Mouse (Mus musculus): ENCODE results near the gene Pex11a. TPM values are rescaled to one million over a fixed set of nuclear protein-coding genes. Genes with fewer than 3 reads are reported as not detected.

Pex11a gene
- polyA plus RNA-seq, 1 experiment from 2014 or later, result 14.5 TPM

GRCm38 (mm10) chr7:79765991-79766390, 23.1 kb upstream of the Pex11a start:
- 35% methylated on average over 1 of the region's 1 CpGs for WGBS
- Histone ChIP-seq H3K27me3 (ENCODE audit: control insufficient read depth, insufficient read depth, low read depth, low read length) (no peaks in the 10 kb centered on the region), H3K27ac (ENCODE audit: low read length) (no peak overlapping the region)

GRCm38 (mm10) chr7:79762106-79762505, 19.2 kb upstream of the Pex11a start:
- no peaks in the 10 kb centered on the region for H3K27me3 ChIP-seq (ENCODE audit: control insufficient read depth, insufficient read depth, low read depth, low read length)
- no peaks in the 10 kb centered on the region for H3K9me3 ChIP-seq (ENCODE audit: control insufficient read depth, low read length)
- ATAC-seq (ENCODE audit: low read depth), result peak; percentile 54; the same call in 1 of the 2 replicates
- no peak overlapping the region for H3K4me3 ChIP-seq (ENCODE audit: low read length)
- H3K4me1 ChIP-seq (replicated peaks; ENCODE audit: control insufficient read depth, insufficient read depth, low read length), result peaks cover 2% of the 10 kb centered on the region; the same call in 1 of the 2 replicates
- no peak overlapping the region for H3K4me2 ChIP-seq (ENCODE audit: low read depth, low read length)
- H3K36me3 ChIP-seq (ENCODE audit: control insufficient read depth, insufficient read depth, low read length), result no peaks in the 10 kb centered on the region
- no peak overlapping the region for H3K9ac ChIP-seq (ENCODE audit: low read length)
- 48% methylated on average over 8 of the region's 8 CpGs for WGBS
- no peak overlapping the region for H3K27ac ChIP-seq (ENCODE audit: low read length)

More at GRCm38 (mm10) chr7:79765991-79766390, 23.1 kb upstream of the Pex11a start:
- ATAC-seq (ENCODE audit: low read depth), result no peak
- Histone ChIP-seq H3K9ac (ENCODE audit: low read length) (no peak overlapping the region), H3K4me3 (ENCODE audit: low read length) (no peak overlapping the region), H3K9me3 (ENCODE audit: control insufficient read depth, low read length) (no peaks in the 10 kb centered on the region), H3K4me2 (ENCODE audit: low read depth, low read length) (no peak overlapping the region), H3K36me3 (ENCODE audit: control insufficient read depth, insufficient read depth, low read length) (no peaks in the 10 kb centered on the region), H3K4me1 (replicated peaks; ENCODE audit: control insufficient read depth, insufficient read depth, low read length) (no peaks in the 10 kb centered on the region; the same call in 1 of the 2 replicates)

DNA sequence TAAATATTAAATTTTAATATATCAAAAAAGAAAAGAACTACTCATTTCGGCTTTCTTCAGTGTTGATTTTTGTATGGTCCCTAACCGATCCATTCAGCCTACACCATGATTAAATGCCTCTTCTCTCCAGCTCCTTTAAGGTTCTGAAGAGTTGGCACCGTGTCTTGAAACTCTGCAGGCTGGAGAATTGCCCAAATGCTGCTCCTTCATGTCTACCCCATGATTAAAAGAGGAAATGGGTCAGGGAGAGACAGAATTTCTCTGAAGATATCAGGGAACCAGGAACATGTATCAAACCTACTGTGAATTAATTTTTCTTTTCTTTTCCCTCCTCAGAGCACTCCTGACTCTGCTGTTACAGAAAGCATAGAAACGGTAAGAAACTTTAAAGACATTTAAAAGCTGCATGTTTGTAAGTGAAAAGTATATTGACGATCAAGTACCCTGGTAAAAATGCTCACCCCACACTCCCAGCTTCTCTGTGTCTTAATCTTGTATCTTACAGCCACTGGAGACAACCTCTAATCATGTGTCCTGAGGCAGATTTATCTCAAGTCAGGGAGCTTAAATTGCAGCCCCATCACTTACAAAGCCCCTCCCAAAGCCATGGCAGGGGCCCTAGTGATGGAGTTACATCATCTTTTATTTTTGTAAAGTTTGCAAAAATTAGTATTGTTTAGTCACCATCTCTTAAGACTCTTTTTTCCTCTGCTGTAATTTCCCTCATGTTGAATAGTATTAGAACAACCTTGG, 18.4 kb upstream of the Pex11a start:
- WGBS, result 50% methylated on average over 5 of the region's 5 CpGs
- H3K36me3 ChIP-seq (ENCODE audit: control insufficient read depth, insufficient read depth, low read length), result no peaks in the 10 kb centered on the region
- H3K9me3 ChIP-seq (ENCODE audit: control insufficient read depth, low read length), result no peaks in the 10 kb centered on the region
- no peak overlapping the region for H3K27ac ChIP-seq (ENCODE audit: low read length)
- H3K9ac ChIP-seq (ENCODE audit: low read length), result no peak overlapping the region
- H3K27me3 ChIP-seq (ENCODE audit: control insufficient read depth, insufficient read depth, low read depth, low read length), result no peaks in the 10 kb centered on the region
- H3K4me2 ChIP-seq (ENCODE audit: low read depth, low read length), result no peak overlapping the region
- ATAC-seq (ENCODE audit: low read depth), result no peak
- H3K4me3 ChIP-seq (ENCODE audit: low read length), result no peak overlapping the region
- H3K4me1 ChIP-seq (replicated peaks; ENCODE audit: control insufficient read depth, insufficient read depth, low read length), result peaks cover 2% of the 10 kb centered on the region; the same call in 1 of the 2 replicates

GRCm38 (mm10) chr7:79759766-79760165, 16.8 kb upstream of the Pex11a start:
- no peak overlapping the region for H3K4me3 ChIP-seq (ENCODE audit: low read length)
- H3K27ac ChIP-seq (ENCODE audit: low read length), result no peak overlapping the region
- H3K27me3 ChIP-seq (ENCODE audit: control insufficient read depth, insufficient read depth, low read depth, low read length), result no peaks in the 10 kb centered on the region
- no peaks in the 10 kb centered on the region for H3K36me3 ChIP-seq (ENCODE audit: control insufficient read depth, insufficient read depth, low read length)
- no peaks in the 10 kb centered on the region for H3K9me3 ChIP-seq (ENCODE audit: control insufficient read depth, low read length)
- no peak overlapping the region for H3K4me2 ChIP-seq (ENCODE audit: low read depth, low read length)
- H3K9ac ChIP-seq (ENCODE audit: low read length), result no peak overlapping the region
- H3K4me1 ChIP-seq (replicated peaks; ENCODE audit: control insufficient read depth, insufficient read depth, low read length), result peaks cover 2% of the 10 kb centered on the region; the same call in 1 of the 2 replicates
- ATAC-seq (ENCODE audit: low read depth), result no peak

- WGBS, result 26% methylated on average over 6 of the region's 6 CpGs
- Histone ChIP-seq H3K9ac (ENCODE audit: low read length) (no peak overlapping the region), H3K4me1 (replicated peaks; ENCODE audit: control insufficient read depth, insufficient read depth, low read length) (peaks cover 2% of the 10 kb centered on the region; the same call in 1 of the 2 replicates), H3K4me2 (ENCODE audit: low read depth, low read length) (no peak overlapping the region), H3K27me3 (ENCODE audit: control insufficient read depth, insufficient read depth, low read depth, low read length) (no peaks in the 10 kb centered on the region), H3K36me3 (ENCODE audit: control insufficient read depth, insufficient read depth, low read length) (no peaks in the 10 kb centered on the region), H3K9me3 (ENCODE audit: control insufficient read depth, low read length) (no peaks in the 10 kb centered on the region), H3K27ac (ENCODE audit: low read length) (no peak overlapping the region), H3K4me3 (ENCODE audit: low read length) (no peak overlapping the region)
- ATAC-seq (ENCODE audit: low read depth), result peak; percentile 67; the same call in 1 of the 2 replicates
These were observed 15.2 kb upstream of the Pex11a start for GRCm38 (mm10) chr7:79758176-79758575.

DNA sequence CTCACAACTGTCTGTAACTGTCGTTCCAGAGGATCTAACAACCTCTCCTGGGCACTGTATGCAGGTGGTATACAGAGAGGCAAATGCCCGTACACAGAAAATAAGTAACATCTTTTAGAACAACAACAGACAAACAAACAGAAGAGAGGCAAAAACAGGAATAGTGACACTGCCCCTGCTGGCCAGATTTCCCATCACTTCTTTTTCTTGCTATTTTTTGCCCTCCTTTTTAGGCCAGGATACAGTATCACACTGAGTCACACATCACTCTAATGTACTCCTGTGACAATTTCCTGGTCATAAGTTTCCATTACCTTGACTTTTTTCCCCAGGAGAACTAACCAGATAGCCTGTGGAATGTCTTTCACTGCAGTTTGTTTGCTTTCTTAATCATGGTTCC, 13.4 kb upstream of the Pex11a start:
- 37% methylated on average over 2 of the region's 2 CpGs for WGBS
- Histone ChIP-seq H3K27ac (ENCODE audit: low read length) (no peak overlapping the region), H3K36me3 (ENCODE audit: control insufficient read depth, insufficient read depth, low read length) (no peaks in the 10 kb centered on the region), H3K27me3 (ENCODE audit: control insufficient read depth, insufficient read depth, low read depth, low read length) (no peaks in the 10 kb centered on the region), H3K4me3 (ENCODE audit: low read length) (no peak overlapping the region), H3K4me1 (replicated peaks; ENCODE audit: control insufficient read depth, insufficient read depth, low read length) (peaks cover 2% of the 10 kb centered on the region; the same call in 1 of the 2 replicates), H3K9ac (ENCODE audit: low read length) (no peak overlapping the region), H3K9me3 (ENCODE audit: control insufficient read depth, low read length) (no peaks in the 10 kb centered on the region), H3K4me2 (ENCODE audit: low read depth, low read length) (no peak overlapping the region)
- no peak for ATAC-seq (ENCODE audit: low read depth)

GRCm38 (mm10) chr7:79749511-79749910, 6.6 kb upstream of the Pex11a start:
- no peaks in the 10 kb centered on the region for H3K9me3 ChIP-seq (ENCODE audit: control insufficient read depth, low read length)
- ATAC-seq (ENCODE audit: low read depth), result no peak
- H3K27ac ChIP-seq (ENCODE audit: low read length), result no peak overlapping the region
- no peak overlapping the region for H3K4me2 ChIP-seq (ENCODE audit: low read depth, low read length)
- 75% methylated on average over 6 of the region's 6 CpGs for WGBS
- no peaks in the 10 kb centered on the region for H3K36me3 ChIP-seq (ENCODE audit: control insufficient read depth, insufficient read depth, low read length)
- H3K27me3 ChIP-seq (ENCODE audit: control insufficient read depth, insufficient read depth, low read depth, low read length), result no peaks in the 10 kb centered on the region
- no peak overlapping the region for H3K9ac ChIP-seq (ENCODE audit: low read length)
- no peaks in the 10 kb centered on the region for H3K4me1 ChIP-seq (replicated peaks; ENCODE audit: control insufficient read depth, insufficient read depth, low read length)
- H3K4me3 ChIP-seq (ENCODE audit: low read length), result no peak overlapping the region

GRCm38 (mm10) chr7:79747659-79748058, 4.7 kb upstream of the Pex11a start:
- Histone ChIP-seq H3K4me3 (ENCODE audit: low read length) (no peak overlapping the region), H3K9me3 (ENCODE audit: control insufficient read depth, low read length) (no peaks in the 10 kb centered on the region), H3K4me2 (ENCODE audit: low read depth, low read length) (no peak overlapping the region), H3K4me1 (replicated peaks; ENCODE audit: control insufficient read depth, insufficient read depth, low read length) (peaks cover 3% of the 10 kb centered on the region), H3K9ac (ENCODE audit: low read length) (no peak overlapping the region), H3K27ac (ENCODE audit: low read length) (no peak overlapping the region), H3K36me3 (ENCODE audit: control insufficient read depth, insufficient read depth, low read length) (no peaks in the 10 kb centered on the region), H3K27me3 (ENCODE audit: control insufficient read depth, insufficient read depth, low read depth, low read length) (no peaks in the 10 kb centered on the region)
- no peak for ATAC-seq (ENCODE audit: low read depth)
- 75% methylated on average over 6 of the region's 6 CpGs for WGBS

GRCm38 (mm10) chr7:79744585-79744984, 1.7 kb upstream of the Pex11a start:
- Histone ChIP-seq H3K4me1 (replicated peaks; ENCODE audit: control insufficient read depth, insufficient read depth, low read length) (peaks cover 3% of the 10 kb centered on the region), H3K9ac (ENCODE audit: low read length) (no peak overlapping the region), H3K27me3 (ENCODE audit: control insufficient read depth, insufficient read depth, low read depth, low read length) (no peaks in the 10 kb centered on the region), H3K27ac (ENCODE audit: low read length) (no peak overlapping the region), H3K9me3 (ENCODE audit: control insufficient read depth, low read length) (no peaks in the 10 kb centered on the region), H3K36me3 (ENCODE audit: control insufficient read depth, insufficient read depth, low read length) (no peaks in the 10 kb centered on the region; the same call in 1 of the 2 replicates), H3K4me2 (ENCODE audit: low read depth, low read length) (no peak overlapping the region), H3K4me3 (ENCODE audit: low read length) (no peak overlapping the region)
- WGBS, result 66% methylated on average over 5 of the region's 5 CpGs
- ATAC-seq (ENCODE audit: low read depth), result no peak

Data from lung, embryonic 16.5 days (tissue).